Mouse (Mus musculus) E14TG2a.4 (cell line): ENCODE results near the gene Jmjd1c.

ENCODE experiments used
- CTCF ChIP-seq: conservative IDR thresholded peaks from 2 replicates; pipeline ENCODE4 v1.5.1; 2014; ENCODE audit warnings: low read length
- NANOG ChIP-seq: IDR thresholded peaks from 2 replicates; pipeline ENCODE4 v1.6.1; 2014; ENCODE audit warnings: borderline replicate concordance, low read length, mixed read lengths
- POU5F1 ChIP-seq: IDR thresholded peaks from 2 replicates; pipeline ENCODE4 v1.6.1; 2014; ENCODE audit warnings: low read length, borderline replicate concordance

DNA sequence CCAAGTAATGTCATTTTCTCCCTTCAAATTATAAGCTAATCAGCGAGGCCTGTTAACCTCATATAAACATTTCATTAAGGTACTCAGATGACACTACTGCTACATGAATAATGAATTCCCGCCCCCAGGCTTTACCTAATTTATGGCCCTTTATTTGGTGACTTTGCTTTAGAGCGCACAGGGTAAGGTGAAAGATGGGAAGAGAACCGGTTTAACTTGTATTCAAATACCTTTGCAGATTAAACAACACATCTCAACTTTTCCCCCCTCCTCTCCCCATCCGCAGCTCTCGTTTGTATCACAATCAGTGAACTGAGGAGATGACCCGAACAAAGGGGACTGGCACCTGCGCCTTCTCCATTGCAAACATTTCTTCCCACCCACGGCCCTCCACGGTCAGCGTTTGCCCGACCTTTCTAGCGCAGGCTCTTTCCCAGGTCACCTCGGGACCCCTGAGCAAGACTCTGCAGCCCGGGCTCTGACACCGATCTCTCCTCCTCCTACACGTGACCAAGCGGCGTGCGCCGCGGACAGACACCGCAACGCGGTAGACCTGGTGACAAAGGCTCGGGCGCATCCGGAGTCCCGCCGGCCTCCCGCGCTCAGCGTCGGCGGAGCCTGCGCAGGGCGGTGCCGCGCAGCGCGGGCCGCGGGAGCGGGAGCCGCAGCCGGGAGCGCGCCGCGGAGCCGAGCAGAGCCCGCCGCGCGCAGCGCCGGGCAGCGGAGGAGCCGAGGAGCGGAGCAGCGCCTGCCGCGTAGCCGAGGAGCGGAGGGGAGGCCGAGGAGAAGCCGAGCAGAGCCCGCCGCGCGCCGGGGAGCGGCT is at the start of gene Jmjd1c:
- TF ChIP-seq CTCF (no peak), NANOG (no peak), POU5F1 (no peak)
